Mouse (Mus musculus) NIH3T3 (cell line): ENCODE measurements around the gene Tkfc.

Source experiments
- DNase-seq: peaks from one replicate; pipeline ENCODE4 v3.0.0-alpha.2; 2012; ENCODE audit warnings: low read depth

Gene Tkfc

DNA sequence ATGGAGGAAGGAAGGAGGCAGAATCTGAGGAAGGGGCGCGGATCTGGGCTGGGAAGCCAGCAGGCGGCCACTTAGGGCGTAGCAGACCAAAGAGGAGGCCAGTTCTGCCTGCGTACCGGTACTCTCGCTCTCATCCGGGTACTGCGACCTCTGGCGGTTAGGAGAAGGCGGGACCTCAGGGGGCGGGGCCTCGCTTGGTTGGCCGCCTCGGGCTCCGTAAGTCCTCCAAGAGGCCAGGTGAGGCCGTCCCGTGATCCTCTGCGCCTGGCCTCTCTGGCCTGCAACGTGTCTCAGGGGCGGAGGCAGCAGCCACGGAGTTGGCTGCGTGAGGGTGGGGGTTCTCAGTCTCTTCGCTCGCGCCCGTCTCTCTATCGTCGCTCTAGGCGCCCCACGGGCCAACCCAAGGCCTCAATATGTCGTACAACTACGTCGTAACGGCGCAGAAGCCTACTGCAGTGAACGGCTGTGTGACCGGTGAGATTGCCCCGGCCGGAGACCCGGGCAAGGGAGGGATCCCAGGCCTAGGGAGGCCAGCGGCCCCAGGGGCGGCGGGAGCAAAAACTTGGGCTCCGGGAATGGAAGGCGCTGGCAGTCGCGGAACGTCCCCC is at the start of gene Tkfc, which contains the start of gene Ddb1:
Gene Tkfc, minus strand, starts transcription at position 362 of the 608 bp plus-strand sequence.
Gene Ddb1, plus strand, starts transcription at position 35 of the 608 bp plus-strand sequence.
- peak; percentile 100 for DNase-seq

GRCm38 (mm10) chr19:10648156-10648555 is 42.7 kb upstream of the Tkfc start:
- DNase-seq: no peak

DNA sequence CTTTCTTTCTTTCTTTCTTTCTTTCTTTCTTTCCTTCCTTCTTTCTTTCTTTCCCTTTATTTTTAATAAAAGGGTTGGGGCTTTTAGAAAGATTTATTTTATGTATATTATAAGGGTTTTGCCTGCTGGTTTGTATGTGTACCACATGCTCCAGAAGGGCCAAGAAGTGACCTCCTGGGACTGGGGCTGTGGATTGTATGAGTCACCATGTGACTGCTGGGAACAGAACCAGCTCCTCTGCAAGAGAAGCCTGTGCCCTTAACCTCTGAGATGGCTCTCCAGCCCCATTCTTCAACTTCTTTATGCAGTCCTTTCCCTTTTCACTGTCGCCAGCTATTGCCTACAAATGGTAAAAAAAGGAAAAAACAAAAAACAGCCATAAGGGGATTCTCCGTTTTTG is 40.2 kb upstream of the Tkfc start:
- DNase-seq: peak; percentile 86

DNA sequence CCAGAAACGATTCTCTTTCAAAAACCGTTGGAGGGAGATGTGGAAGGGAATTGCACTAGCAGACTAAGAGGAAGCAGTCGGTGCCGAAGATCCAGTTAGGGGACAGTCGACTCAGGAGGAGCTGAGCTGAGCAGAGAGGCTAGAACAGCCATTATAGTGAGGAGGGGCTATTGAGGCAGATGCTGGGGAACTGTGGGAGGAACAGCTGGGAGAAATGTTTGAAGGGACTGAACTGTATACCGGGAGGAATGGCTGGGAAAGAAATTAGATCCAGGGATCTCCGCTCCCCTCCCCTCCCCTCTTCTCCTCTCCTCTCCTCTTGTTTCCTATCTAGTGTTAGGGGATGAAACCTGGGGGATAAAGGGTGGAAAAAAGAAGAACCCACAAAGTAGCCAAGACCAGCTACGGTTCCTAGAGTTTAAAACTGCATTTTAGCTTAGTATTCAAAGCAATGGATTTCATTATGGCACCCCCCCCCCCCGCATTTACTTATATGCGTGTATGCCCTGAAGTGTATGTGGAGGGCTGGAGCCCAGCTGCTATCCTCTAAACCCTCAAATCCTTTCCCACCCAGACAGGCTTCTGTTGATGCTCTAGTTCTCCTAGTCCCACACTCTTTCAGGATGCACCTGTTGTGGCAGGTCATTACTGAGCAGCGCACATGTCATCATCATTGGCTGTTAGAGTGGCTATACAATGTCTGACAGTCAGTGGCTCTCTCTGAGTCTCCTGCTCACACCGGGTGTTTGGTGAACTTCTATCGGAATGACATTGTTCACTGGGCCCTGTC is 35.3 kb upstream of the Tkfc start:
- no peak for DNase-seq

- no peak for DNase-seq
These were observed 34.6 kb upstream of the Tkfc start for GRCm38 (mm10) chr19:10640080-10640479.

DNA sequence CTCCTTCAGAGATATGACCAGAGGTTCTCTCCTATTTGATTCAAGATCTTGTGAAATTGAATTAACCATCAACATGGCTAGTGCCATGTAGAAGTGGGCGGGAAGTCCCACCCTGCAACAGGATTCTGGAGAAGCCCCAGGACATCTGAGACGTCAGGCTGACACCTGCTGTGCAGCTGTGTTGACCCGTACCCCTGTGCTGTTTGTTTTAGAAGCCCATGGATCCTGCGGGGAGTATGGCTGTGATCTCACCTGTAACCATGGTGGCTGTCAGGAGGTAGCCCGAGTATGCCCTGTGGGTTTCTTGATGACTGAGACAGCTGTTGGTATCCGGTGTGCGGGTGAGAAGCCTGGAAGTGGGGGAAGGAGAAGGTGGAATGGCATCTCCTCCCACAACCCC is 32.4 kb upstream of the Tkfc start:
- DNase-seq: no peak

- no peak for DNase-seq
These were observed 29.4 kb upstream of the Tkfc start for GRCm38 (mm10) chr19:10634872-10635318.

DNA sequence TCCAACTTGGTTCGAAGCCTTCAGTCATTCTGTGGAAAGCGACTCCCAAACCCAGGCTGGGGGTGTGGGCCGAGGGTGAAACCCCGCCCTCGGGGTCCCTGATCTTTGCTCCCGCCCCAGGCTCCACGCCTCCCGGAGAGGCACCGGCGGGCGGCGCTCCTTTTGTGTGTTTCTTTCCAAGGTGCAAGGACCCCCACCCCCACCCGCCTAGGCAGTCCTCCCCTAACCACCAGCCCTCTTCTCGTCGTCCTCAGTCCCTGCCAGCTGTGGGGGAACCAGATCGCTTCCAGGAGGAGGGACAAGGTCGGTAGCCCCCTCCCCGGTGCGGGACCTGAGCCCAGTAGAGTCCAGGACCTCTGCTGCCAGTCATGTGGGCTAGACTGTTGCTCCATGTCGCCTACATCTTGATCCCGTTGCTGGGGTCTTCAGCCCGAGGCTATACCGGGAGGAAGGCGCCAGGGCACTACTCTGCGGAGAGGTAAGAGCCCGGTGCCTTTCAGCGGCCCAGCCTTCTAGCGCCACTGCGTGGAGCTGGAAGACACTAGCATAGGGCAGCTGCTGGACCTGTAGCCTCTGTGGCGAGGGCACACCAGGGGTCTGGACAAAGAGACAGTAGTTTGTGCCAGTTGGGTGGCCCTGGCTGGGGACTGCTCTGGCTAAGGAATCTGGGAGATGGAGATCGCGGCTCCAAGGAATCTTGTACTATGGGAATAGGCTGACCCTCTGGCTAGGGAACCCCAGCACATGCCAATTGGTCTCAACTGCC is 28.8 kb upstream of the Tkfc start, which contains the start of gene Vwce:
Gene Vwce, plus strand, starts transcription at position 108 of the 766 bp plus-strand sequence.
- no peak for DNase-seq

DNA sequence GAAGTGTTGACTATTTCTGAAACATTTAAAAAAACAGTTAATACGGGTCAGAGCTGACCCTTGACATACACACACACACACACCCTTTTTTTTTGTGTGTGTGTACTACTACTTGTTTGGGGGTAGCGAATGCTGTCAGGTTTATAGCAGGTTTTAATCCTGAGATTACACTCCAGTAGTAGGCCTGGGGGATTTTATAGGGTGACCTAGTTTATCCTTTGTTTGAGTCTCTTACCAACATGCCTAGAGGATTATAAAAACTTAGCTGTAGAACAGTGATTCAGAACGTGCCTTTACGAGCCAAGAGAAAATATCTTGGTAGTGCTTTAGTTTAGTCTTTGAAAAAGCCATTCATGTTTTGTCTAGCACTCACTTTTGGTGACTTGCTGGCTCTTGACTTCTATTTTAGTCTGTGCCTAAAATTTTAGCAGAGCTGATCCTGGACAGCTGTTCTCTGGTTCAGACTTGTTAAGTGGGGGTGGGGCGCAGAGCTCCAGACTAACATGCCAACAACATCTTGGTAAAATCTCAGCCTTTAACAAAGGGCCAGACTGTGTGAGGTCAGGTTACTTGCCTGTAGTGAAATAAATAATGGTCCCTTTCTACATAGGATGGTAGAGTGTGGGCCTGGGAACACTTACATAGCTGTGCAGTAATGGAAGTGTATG is 3.3 kb upstream of the Tkfc start:
- no peak for DNase-seq

DNA sequence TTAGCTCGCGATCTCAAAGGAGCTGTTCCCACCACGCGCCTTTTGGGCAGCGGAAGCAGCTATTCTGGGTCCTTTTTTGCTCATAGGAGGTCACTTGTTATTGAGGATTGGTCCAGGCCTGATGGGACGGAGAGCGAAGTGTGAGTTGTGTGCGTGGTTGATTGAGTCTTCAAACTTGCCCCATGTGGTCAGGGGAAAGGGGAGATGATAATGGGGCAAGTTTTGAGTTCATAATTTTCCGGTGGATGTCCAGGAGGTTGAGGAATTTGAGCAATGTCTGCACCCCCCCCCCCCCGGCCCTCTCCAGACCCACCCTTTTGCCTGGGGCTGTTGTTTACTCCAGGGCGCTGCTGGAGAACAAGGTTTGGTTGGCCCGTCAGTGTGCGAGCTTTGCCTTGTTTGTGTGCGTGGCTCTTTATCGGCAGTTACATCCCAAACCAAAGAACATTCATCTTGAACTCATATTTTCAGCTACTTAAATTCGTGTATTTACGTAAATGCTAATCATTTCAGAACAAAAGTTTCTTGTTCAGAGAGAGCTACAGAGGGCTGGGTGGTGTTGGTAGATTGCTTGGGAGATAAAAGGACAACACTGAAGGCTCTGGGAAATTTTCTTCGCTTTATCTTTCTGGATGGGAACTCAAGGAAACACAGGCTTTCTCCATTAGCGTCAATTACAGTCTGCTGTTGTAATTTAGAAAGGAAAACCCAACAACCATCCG is 608 bp upstream of the Tkfc start:
- peak; percentile 78 for DNase-seq

- DNase-seq: peak; percentile 47
These were observed 920 bp downstream of the Tkfc start for GRCm38 (mm10) chr19:10604534-10604933.

- DNase-seq: no peak
These were observed 1.6 kb downstream of the Tkfc start for GRCm38 (mm10) chr19:10603660-10604523.

GRCm38 (mm10) chr19:10602787-10603186 is 2.7 kb downstream of the Tkfc start:
- DNase-seq: peak; percentile 97

- peak; percentile 78 for DNase-seq
These were observed 3.1 kb downstream of the Tkfc start for GRCm38 (mm10) chr19:10602247-10602769.

DNA sequence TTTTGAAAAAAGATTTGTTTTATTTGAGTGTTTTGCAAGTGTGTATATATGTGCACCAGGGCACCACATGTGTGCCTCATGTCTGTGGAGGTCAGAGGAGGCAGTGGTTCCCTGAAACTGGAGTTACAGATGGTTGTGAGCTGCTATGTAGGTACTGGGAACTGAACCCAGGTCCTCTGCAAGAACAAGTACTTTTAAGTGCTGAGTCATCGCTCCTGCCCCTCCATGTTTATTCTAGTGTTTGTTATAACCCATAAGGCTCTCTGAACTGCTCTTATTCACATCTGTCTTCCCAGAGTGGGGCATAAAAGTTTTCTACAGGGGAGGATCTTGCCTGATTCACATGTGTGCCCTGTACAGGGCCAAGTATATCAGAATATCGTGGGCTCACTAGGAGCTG is 5.8 kb downstream of the Tkfc start:
- DNase-seq: no peak

- DNase-seq: peak; percentile 47
These were observed 7.3 kb downstream of the Tkfc start for GRCm38 (mm10) chr19:10598188-10598587.

DNA sequence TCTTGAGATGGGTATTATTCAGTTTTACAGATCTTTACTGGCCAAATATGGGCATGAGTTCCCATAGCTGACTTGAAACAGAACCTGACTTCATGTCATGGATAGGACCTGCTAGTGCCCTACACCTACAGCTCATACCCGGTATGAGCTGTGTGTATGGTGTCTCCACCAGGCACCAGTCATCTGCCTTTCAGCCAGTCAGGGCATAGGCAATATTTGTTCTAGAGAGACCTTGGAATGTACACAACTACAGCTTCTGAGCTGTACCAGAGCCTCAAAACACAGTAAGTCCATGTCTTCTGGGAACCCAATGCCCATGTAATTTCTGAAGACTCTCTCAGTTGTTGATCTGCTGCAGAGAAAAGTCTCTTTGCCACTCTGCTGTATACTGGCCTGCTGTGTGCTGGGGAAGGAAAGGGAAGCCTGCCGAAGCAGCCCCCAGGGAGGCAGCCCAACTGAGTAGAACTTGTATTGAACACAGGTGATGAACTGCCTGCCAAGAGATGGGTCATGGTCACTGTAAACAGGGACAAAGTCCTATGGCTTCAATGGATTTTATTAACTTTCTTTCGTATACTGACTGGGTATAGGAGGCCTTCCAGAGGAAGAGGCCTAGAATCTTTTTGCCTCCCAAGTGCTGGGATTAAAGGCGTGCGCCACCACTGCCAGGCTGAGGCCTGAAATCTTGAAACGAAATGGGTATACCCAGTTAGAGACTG is 13.6 kb downstream of the Tkfc start:
- no peak for DNase-seq

DNA sequence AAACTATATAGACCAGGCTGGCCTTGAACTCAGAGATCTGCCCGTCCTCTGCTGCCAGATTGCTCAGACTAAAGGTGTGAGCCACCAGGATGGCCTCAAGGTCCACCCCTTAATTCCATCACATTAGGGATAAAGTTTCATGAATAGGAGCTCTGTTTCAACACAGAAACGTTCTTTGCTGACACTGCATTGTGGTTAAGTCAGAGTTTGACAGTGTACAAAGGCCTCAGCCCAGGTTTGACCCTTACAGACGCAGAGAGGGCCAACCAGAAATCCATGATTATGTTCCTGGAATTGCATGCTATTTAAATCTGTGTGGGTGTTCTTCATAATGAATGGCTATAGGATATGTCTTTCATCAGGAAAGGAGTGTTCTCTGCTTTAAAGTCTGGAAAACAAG is 15.2 kb downstream of the Tkfc start:
- DNase-seq: no peak

GRCm38 (mm10) chr19:10589127-10589857 is 16.2 kb downstream of the Tkfc start:
- no peak for DNase-seq
